Mouse (Mus musculus): ENCODE measurements at regions not wholly inside any gene's neighbourhood (a gene's known extent, or its start where the extent isn't known, plus 50 kb on each side); places are given as distances from the start of the nearest gene placed in this dataset.
"Not testable (repeated sequence)": the region's sequence is repeated elsewhere in the genome, so short reads cannot be mapped to it uniquely, and the experiment has no call there.

- no peak for DNase-seq (ENCODE audit: low spot score in 2 of 2)
Measured at GRCm38 (mm10) chr12:77056748-77057370, 94.9 kb upstream of the Max start.

GRCm38 (mm10) chr12:77054700-77055099, 92.7 kb upstream of the Max start:
- no peak for DNase-seq (ENCODE audit: low spot score in 2 of 2)

GRCm38 (mm10) chr12:77054211-77054610, 92.2 kb upstream of the Max start:
- DNase-seq (ENCODE audit: low spot score in 2 of 2), result no peak

GRCm38 (mm10) chr12:77052853-77053252, 90.9 kb upstream of the Max start:
- peak; percentile 35 to 58 for DNase-seq (ENCODE audit: low spot score in 2 of 2)

GRCm38 (mm10) chr12:77048380-77048779, 86.4 kb upstream of the Max start:
- no peak for DNase-seq (ENCODE audit: low spot score in 2 of 2)

- DNase-seq (ENCODE audit: low spot score in 2 of 2), result no peak
Measured at GRCm38 (mm10) chr12:77047273-77047672, 85.3 kb upstream of the Max start.

GRCm38 (mm10) chr12:77045956-77046355, 84.0 kb upstream of the Max start:
- no peak for DNase-seq (ENCODE audit: low spot score in 2 of 2)

GRCm38 (mm10) chr12:77045356-77045755, 83.4 kb upstream of the Max start:
- DNase-seq (ENCODE audit: low spot score in 2 of 2), result no peak

- DNase-seq (ENCODE audit: low spot score in 2 of 2), result no peak
Measured at GRCm38 (mm10) chr12:77042356-77042755, 80.4 kb upstream of the Max start.

- no peak for DNase-seq (ENCODE audit: low spot score in 2 of 2)
Measured at GRCm38 (mm10) chr12:77041141-77041540, 79.1 kb upstream of the Max start.

- peak; percentile 25 to 42 for DNase-seq (ENCODE audit: low spot score in 2 of 2)
Measured at GRCm38 (mm10) chr12:77039953-77040305, 77.9 kb upstream of the Max start.

- peak; percentile 31 to 72 for DNase-seq (ENCODE audit: low spot score in 2 of 2)
Measured at GRCm38 (mm10) chr12:77039295-77039952, 77.4 kb upstream of the Max start.

GRCm38 (mm10) chr12:77035676-77036075, 73.7 kb upstream of the Max start:
- DNase-seq (ENCODE audit: low spot score in 2 of 2), result no peak

GRCm38 (mm10) chr12:77031448-77031847, 69.4 kb upstream of the Max start:
- DNase-seq (ENCODE audit: low spot score in 2 of 2), result no peak

GRCm38 (mm10) chr12:77025431-77025879, 63.5 kb upstream of the Max start:
- peak; percentile 14 to 34 for DNase-seq (ENCODE audit: low spot score in 2 of 2)

GRCm38 (mm10) chr12:77022538-77022937, 60.5 kb upstream of the Max start:
- no peak for DNase-seq (ENCODE audit: low spot score in 2 of 2)

- DNase-seq (ENCODE audit: low spot score in 2 of 2), result no peak
Measured at GRCm38 (mm10) chr12:77021881-77022280, 59.9 kb upstream of the Max start.

GRCm38 (mm10) chr12:77019708-77020511, 57.9 kb upstream of the Max start:
- DNase-seq (ENCODE audit: low spot score in 2 of 2), result peak; percentile 11 to 18

GRCm38 (mm10) chr12:77019148-77019547, 57.1 kb upstream of the Max start:
- not testable (repeated sequence) for DNase-seq (ENCODE audit: low spot score in 2 of 2)

GRCm38 (mm10) chr12:77018373-77018772, 56.4 kb upstream of the Max start:
- DNase-seq (ENCODE audit: low spot score in 2 of 2), result no peak

GRCm38 (mm10) chr12:77014908-77015307, 52.9 kb upstream of the Max start:
- no peak for DNase-seq (ENCODE audit: low spot score in 2 of 2)
